Mouse (Mus musculus): ENCODE measurements around the gene Slc25a30.
"Not testable (repeated sequence)": the region's sequence is repeated elsewhere in the genome, so short reads cannot be mapped to it uniquely, and the experiment has no call there.

Slc25a30 gene

DNA sequence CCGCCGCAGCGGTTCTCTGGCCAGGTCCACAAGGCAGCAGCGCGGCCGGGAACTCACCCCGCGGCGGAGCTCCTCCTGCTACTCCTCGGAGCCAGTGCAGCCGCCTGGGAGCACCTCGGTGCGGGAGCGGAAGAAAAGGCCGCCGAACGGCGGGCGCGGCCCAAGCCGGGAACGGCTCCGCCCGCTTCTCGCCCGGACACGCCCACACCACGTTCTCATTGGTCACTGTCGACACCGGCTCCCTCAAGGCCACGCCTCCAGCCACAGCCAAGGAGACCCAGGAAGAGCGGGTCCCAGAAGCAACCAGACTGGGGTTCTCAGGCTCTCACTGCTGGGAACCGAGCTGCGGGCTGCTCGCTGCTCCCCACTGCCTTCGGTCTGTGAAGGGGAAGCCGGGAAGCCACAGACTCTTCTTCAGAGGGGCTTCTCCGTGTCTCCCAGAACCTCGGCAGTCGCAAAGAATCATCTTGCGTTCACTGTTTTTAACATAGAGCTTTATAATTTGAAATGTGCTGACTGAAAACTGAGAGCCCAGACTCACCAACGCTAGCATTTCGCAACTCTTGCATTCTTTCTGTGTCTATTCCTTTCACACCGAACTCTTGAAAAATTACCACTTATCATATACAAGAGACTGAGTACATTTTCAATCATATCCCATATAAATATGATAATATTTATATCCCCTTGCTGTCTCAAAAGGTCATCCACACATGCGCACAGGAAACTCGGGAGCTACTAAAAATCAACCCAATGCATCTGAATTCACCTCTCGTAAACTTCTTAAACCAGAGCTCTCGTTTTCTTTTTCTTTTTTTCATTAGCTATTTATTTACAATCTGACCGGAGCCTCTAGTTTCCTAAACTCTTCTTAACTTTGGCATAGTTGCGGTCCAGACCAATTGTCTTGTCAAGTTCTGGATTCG, at the start of gene Slc25a30:
Slc25a30 (minus strand) TSS at position 170 of the 926 bp plus-strand sequence.
- DNase-seq (ENCODE audit: low spot score in 2 of 2) = peak; percentile 89 to 92

DNA sequence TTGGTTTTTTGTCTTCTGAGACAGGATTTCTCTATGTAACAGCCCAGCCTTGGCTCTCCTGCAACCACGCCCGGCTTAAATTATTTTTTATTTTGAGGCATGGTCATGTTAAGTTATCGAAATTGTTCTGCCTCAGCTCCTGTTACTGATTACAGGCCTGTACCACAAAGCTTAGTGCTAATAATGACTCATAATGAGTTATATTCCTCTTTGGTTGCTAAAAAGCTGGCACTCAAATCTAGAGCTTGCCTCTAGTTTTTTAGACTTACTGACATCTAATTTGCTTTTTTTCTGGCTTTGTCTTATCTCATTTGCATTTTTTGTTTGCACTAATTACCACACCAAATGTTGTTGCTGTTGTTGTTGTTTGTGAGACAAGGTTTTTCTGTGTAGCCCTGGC, 49.7 kb upstream of the Slc25a30 start:
- no peak for DNase-seq (ENCODE audit: low spot score in 2 of 2)

DNA sequence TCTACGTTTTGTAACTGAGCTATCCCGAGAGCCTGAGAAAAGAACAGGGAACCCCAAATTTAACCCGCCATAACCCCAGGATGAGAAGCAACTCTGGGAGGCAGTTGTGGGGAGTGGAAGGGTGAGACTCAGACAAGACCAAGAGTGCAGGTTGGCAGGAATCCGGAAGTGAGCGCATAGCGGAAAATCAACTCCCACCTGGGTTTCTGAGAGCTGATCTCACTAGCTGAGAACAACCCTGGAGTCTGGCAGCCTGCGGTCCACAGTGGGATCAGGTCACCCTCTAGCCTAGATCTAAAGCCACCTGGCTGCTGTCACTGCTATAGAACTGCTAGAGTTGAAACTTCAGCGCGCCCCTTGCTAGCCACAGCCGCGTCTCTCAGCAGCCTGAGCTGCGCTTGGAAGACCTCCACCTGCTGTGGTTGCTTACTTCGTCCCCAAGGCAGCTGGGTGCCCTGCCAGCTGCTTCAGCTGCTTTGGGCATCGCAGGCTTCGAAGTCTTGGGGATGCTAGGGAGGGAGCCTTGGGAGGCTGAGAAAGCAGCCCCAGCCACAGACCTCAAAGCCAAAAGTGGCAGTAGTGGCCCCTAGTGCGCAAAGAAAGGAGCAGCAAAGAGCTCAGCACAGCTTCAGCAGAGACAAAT, 48.0 kb upstream of the Slc25a30 start:
- DNase-seq (ENCODE audit: low spot score in 2 of 2) = no peak

DNA sequence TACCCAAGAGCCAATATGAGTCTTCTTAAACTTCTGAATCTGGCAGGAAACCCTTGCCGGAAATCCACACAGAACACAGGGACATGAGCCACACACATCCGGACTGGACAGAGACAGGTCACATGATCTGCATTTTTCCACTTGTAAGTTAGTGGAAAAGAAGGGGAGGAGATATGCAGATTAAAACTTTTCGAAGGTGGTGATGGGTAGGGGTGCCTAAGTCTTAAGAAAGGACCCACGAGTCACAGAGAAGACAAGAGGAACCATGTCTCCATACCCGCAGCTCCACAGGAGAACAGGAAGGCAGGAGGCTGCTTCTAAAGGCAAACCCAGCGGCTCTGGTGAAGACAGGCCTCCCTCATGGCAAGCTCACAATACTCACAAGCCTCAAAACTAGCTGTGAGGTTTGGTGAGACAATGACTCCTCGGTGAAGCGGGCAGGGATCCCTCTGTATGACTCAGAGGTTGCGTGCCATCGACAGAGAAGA, 47.5 kb upstream of the Slc25a30 start:
- DNase-seq (ENCODE audit: low spot score in 2 of 2) = peak in 1 of 2 experiments; percentile 32

DNA sequence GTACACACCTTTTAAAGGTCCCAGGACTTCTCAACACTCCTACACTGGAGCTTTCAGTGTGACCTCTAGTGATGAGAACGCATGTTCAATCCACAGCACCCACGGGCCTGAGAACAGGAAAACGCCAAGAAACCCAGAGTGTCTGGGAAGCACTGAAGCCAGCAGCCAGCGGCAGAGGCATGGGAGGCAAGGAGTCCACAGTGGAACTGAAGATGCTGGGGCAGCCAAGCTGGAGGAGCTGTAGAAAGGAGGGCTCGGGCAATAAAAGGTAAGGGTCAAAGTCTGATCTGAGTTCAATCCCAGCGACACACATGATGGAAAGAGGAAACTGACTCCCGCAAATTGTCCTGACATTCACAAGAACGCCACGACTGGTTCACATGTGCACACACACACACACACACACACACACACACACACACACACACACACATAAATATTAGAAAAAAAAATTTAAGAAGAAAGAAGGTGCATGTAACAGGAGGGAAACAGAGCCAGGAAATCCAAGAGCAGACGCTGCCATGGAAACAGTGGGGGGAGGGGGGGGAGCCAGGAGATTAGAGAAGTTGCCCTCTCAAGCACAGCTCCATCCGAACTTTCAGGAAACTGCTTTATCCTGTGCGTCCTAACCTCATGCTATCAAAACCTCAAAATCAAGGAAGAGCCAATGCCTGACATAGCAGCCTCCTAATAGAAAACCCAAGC, 46.9 kb upstream of the Slc25a30 start:
- no peak for DNase-seq (ENCODE audit: low spot score in 2 of 2)

DNA sequence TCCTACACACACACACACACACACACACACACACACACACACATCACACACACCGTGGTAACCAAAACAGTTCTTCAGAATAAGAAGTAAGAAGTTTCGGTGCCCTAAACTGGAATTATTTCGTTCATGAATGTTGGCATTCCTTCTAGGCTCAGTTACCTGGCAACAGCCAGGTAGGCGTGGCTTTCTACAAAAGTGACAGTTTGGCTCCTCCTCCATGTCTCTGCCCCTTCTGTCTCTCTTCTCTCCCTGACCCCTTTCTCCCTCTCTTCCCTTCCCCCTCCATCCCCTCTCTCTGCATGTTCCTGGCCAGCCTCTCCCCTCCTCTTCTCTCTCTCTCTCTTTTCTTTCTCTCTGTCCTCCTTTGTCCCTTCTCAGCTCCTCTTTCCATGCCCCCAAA, 46.1 kb upstream of the Slc25a30 start:
- DNase-seq (ENCODE audit: low spot score in 2 of 2) = no peak

DNA sequence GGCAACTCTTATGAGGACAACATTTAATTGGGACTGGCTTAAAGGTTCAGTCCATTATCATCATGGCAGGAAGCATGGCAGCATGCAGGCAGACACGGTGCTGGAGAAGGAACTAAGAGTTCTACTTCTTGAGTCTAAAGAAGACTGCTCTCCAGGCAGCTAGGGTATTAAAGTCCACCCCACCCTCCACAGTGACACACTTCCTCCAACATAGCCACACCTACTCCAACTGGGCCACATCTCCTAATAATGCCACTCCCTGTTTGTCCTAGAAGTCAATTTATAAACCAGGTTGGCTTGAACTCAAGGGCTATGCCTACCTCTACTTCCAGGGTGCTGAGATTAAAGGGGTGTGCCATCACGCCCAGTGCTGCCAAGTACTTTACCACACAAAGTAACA, 45.2 kb upstream of the Slc25a30 start:
- DNase-seq (ENCODE audit: low spot score in 2 of 2) = no peak

DNA sequence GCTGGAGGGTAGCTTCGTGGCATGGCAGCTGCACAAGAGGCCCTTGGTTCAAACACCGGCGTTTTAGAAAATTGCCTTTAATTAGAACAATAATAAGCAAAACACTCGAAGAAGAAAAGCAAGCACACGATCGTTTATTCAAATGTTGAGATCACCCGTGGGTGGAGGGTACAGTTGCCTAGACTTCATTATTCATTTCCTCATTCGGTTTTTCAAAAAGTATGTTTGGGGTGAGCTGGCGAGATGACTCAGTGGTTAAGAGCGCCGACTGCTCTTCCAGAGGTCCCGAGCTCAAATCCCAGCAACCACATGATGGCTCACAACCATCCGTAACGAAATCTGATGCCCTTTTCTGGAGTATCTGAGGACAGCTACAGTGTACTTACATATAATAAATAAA, 43.0 kb upstream of the Slc25a30 start:
- not testable (repeated sequence) for DNase-seq (ENCODE audit: low spot score in 2 of 2)

DNA sequence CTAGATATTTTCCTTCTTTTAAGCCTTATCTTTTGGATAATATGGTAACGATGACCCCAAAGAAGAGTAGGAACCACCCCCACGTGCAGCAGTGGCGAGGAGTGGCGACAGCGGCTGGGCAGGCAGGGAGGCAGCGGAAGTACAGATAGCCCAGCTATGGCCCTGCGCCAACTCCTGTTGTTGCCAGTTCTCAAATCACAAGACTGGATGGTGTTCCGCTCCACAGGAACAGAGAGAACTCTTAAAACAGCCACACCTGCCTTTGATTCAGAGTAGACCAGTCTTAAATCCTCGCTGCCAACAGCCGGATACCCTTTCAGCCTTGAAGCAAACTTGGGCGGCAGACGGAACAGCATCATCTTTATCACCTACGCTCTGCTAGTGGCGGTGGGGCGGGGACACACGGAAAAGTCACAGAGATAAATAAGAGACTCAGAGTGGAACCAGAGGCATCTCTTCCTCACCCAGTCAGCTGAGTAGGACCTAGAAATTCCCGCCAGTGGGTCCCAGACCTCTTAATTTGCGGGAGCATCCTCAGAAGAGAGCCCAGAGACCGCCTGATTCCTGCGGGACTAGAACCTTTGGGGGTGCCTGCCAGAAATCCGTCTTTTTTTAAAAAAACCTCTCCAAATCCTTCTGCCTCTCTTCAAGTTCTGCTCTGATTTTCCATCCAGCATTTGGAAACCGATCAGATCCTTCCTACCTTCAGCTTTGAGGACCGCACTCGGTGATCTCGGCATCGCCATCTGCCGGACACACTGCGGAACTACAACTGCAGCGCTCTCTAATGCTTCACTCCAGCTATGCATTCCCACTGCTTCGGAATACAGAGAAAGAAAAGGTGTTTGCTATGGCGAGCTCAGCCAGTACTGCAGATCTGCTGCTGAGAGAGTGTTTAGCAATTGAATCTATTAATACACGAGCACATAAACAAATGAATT, 42.3 kb upstream of the Slc25a30 start:
- DNase-seq (ENCODE audit: low spot score in 2 of 2) = peak; percentile 84 to 85

DNA sequence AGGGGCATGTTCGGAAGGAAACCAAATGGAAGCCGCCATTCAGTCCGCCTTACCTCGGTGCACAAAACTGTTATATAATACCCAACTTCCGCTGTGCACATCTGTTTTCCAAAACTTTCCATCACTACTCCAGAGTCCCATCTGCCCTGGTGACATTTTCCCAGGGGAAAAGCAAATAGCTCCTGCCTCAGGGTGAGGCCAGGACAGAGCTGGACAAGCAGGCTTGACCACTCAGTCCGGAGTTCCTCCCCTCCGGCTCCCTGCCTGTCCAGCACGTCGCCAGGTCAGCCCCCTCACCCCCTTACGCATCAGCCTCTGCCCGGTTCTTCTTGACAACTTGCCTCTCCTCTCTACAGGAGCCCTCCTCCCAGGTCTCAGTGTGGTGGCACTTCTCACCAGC, 41.4 kb upstream of the Slc25a30 start:
- no peak for DNase-seq (ENCODE audit: low spot score in 2 of 2)

DNA sequence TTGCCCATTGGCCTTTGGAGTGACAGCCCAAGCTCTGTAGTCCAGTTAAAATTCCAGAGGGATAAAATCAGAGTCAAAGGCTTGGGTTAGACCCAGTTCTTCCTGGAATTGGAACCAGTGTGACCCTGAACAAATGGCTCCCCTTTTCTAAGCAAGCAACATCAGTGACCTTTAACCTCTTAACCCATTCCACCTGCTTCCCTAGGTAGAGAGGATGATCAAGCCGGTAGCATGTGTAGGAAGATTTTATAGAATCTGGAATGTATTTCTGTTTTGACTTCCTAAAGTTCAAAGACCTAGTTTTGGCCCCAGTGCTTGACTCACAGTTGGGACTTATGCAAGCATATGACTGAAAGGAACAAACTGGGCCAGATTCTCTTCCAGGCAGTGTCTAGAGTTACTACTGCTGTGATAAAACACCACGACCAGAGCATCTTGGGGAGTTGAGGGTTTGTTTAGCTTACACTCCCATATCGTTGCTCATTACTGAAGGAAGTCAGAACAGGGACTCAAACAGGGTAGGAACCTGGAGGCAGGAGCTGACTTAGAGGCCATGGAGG, 40.1 kb upstream of the Slc25a30 start:
- DNase-seq (ENCODE audit: low spot score in 2 of 2) = no peak

DNA sequence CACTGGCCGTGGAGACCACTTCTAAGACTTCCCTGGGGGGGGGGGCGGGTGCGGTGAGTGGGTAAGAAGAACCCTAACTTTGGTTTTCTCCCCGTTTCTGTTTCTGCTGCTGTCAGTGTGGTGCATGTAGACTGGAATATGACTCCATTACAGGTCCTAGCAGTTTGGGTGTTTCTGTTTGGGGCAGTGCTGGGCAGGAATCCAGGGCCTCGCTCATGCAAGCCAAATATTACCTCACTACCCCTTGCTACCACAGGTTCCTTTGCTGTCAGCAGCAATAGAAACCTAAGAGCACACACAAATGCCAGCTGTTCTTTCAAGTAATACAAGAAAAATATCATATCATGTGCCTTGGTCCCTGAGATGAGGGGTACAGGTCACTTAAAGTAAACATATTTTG, 33.2 kb upstream of the Slc25a30 start:
- no peak for DNase-seq (ENCODE audit: low spot score in 2 of 2)

DNA sequence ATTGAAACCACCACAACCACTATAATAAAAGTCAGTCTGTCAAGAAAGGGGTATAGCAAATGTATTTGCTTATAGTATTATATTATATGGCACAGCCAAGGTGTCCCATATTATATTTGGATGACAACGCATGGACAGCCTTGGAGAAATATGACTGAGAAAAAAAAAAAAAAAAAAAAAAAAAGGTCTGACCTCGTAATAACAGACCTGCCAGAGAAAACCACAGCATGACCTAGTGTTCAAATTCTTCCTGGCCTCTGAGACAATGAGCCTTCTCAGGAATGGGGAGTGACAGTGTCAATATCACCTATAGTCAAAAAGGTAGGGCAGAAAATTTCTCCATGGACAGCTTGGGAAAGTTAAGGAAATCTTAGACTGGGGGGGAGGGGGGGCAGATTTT, 32.5 kb upstream of the Slc25a30 start:
- no peak for DNase-seq (ENCODE audit: low spot score in 2 of 2)

DNA sequence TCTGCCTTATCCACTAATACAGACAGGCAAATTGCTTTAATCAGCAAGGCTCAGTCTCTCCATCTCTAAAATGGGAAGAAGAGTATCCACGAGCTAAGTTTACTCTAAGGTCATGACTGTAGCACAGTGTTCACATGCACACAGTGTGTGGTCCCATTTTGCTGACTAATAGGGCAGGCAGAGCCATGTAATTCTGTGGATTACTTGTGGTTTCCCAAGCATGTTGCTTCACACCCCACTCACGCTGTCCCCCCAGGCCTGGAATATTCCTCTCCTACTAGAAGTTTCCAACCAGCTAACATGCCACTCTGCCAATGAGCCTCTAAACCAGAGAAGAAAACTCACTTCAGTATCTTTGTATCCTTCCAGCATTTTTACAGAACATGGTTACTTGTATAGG, 31.7 kb upstream of the Slc25a30 start:
- no peak for DNase-seq (ENCODE audit: low spot score in 2 of 2)

DNA sequence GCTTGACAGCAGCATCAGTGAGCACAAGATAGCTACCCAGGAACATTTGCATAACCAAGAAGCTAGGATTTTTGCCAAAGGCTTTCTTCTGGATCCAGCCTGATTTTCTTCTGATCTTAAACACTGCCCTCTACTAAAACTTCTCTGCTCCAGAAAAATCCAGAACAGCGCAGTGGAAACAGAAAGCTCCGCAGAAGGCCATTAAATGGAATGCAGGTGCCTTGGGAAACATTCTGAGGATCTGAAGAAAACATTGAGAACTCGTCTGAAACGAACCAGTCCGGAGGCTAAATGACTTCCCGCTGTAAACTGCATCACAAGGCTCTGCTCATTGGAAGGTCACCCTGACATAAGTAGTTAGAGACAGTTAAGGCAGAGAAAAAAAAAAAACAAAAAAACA, 23.1 kb upstream of the Slc25a30 start:
- DNase-seq (ENCODE audit: low spot score in 2 of 2) = no peak

DNA sequence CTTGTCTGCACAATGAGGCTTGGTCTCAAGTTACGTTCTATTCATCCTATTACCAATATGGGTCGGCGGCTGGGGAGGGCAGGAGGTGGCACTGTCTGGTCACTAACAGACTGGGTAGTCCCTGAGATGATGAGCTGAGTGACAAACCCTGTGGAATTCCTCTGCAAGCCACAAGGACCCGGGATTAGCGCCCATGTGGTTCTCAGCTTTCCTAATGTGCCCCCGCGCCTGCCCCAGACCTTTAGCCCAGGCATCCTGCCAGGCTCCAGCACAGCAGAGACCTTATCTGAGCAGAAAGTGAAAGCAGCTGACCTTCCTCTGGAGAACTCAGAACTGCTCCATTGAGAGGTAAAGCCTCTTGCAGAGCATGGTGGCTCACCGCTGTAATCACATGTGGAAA, 21.0 kb upstream of the Slc25a30 start:
- no peak for DNase-seq (ENCODE audit: low spot score in 2 of 2)

DNA sequence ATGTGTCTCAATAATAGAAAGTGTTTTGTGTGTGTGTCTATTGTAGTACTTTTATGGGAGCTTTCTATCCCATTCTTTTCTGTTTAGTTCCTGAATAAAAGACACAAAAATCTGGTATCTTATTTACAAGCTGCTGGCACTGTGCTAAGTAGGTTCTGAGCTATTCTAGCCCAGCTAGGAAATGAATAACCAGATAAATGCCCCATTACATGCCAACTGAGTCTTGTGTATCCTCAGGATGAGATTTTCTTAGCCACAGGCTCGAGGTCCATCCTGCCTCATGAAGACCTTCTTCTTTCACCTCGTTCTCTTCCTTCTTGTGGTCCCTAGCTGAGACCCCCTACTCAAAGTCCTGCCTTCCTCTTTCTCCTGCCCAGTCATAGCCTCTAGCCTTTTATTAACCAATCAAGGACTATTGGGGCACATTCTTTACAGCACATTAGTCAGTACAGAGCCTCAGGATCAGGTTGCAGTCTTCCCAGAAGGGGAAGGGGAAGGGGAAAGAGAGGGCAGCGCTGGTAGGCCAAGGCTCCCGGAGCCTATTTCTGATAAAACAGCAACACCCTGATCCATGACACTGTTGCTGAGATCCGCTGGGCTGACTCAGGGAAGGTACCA, 11.0 kb upstream of the Slc25a30 start:
- no peak for DNase-seq (ENCODE audit: low spot score in 2 of 2)

DNA sequence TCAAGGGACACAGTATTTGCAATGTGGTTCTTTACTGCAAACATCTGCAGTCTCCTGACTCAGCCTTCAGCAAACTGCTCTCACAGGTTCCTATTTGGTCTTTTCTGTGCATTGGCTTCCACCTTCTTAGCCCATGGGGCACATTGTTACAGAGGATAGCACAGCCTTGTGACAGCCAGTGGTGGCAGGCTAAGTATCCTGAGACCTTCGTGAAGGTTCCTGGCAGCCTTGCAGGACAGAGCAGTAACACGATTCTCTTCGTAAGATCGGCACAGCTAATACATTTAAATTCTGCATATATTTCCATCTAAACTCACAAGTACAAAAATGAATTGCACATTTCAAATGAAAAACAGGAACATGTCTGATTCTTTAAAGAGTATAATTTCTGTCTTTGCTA, 9.1 kb upstream of the Slc25a30 start:
- DNase-seq (ENCODE audit: low spot score in 2 of 2) = no peak

DNA sequence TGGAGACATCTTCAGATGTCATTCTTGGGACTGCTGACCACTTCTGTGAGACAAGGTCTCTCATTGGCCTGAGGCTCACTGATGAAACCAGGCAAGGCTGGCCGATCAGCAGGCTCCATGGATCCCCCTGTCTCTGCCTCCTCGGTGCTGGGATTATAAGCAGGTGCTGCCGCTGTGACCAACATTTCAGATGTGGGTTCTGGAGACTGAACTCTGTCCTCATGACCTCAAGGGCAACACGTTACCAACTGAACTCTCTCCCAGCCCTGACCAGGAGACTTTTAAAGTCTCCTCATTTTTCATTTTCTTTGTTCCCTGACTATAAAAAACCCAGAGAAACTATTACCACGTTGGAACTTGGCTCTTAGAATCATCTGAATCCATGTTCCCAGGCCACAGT, 7.9 kb upstream of the Slc25a30 start:
- no peak for DNase-seq (ENCODE audit: low spot score in 2 of 2)

DNA sequence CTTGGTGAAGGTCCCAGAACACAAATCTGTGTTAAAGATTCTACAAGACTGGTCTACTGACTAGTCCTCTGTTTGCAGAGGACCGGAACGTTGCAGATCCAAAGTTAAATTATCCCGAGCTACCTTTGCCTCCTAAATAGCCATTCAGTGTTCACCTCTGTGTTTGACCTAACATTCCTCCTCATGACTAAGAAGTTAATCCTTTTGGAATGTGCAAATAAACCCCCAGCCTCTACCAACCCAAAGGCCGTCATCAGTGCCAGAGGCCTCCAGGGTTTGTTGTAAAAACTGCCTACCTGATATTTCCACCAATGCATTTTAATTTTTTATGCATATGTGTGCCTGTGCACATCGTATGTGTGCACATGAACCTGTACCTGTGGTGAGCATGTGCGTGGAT, 7.5 kb upstream of the Slc25a30 start:
- no peak for DNase-seq (ENCODE audit: low spot score in 2 of 2)

DNA sequence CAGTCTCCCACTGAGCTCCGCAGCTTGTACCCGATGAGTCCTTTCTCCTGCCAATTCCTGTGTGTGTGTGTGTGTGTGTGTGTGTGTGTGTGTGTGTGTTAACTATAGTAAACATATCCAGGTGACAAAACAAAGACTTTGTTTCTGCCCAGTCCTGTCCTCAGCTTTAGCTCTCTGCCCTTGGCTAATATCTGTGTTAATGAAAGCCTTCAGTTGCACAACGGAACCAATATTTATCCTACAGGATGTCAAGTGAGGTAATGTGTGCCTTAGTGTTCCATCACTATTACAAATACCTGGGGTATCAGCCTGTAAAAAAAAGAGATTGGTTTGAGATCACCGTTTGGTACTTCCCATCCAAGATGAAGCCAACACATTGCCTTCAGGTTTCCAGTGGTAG, 6.3 kb upstream of the Slc25a30 start:
- DNase-seq (ENCODE audit: low spot score in 2 of 2) = no peak
